Mouse (Mus musculus) CH12F3 (cell line): ENCODE results near the gene Ptpro.
"Not testable (repeated sequence)": the region's sequence is repeated elsewhere in the genome, so short reads cannot be mapped to it uniquely, and the experiment has no call there.

Experiments used
- in situ Hi-C: fragments of 300-500 bp; cut with MboI; formaldehyde crosslinking; loops from 2 replicates; pipeline ENCODE4 v1.14.3; 2020; ENCODE audit warnings: low sequenced_read_pairs

Gene Ptpro

DNA sequence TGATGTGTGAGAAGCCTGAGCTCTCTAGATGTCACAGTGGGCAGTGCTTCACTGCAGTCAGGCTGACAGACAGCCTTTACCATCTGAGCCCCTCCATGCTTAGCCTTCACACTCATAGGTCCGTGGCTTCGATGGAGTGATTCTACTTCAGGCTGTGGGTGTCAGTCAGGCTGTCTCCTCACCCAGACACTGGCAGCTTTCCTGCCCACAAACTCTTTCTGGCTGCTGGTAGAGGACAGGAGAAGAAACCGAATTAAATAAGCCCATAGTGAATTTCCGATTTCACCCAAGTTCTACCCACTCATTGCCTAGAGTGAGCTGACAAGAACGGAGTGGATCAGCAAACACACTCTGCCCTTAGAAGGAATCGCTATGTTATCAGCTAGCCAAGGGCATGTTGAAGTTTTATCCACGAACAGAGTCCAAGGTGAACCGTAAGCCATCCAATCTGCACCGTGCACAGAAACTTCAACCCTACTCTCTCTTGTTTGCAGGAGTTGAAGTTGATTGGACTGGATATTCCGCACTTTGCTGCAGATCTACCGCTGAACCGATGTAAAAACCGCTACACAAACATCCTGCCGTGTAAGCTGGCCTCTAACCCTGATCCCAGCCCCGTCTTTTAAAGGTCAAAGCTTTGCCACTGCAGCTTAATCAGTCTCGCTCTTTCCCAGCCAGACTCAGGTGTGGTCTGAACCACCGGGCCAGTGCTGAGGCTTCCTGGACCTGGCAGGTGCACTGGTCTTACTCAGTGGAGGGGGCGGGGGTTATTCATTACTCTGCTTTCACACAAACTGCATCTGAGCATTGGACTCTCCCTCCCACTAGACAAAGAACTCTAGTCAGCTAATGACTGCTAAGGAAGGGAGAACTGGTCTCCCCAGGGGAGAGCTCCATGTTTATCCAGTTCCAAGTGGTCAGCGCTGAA, 188.7 kb downstream of the Ptpro start:
- in situ Hi-C loops, result no loop called here

GRCm38 (mm10) chr6:137443089-137443488, 191.0 kb downstream of the Ptpro start:
- in situ Hi-C loops, result no loop called here

- in situ Hi-C loops, result not testable (repeated sequence)
Measured at GRCm38 (mm10) chr6:137446116-137446515, 194.0 kb downstream of the Ptpro start.

DNA sequence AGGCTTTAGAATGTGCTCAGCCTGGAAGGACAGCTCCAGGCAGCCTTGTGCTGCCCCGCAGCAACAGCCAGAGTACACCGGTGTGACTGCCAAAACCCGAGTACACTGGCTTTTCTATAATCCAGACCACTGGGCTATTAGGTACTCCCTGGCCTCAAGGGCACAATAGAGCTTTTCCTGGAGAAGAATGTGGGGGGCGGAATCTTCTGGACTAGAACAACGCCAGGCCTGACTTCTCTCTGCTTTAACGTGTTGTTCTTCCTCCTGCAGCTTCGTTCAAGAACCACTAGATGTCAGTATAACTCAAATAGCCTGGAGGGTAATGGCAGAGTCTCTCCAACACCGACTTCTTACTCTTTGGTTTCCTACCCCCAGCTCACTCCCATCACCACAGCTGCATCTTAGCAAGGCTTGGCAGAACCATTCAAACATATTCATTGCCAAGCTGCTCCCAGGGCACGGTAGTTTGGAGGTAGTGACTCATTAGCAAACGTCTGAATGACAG, 203.5 kb downstream of the Ptpro start:
- in situ Hi-C loops, result no loop called here

- in situ Hi-C loops, result no loop called here
Measured at GRCm38 (mm10) chr6:137456064-137456463, 203.9 kb downstream of the Ptpro start.

- in situ Hi-C loops, result no loop called here
Measured at GRCm38 (mm10) chr6:137457210-137457609, 205.1 kb downstream of the Ptpro start.

GRCm38 (mm10) chr6:137458136-137458535, 206.0 kb downstream of the Ptpro start:
- in situ Hi-C loops, result no loop called here

DNA sequence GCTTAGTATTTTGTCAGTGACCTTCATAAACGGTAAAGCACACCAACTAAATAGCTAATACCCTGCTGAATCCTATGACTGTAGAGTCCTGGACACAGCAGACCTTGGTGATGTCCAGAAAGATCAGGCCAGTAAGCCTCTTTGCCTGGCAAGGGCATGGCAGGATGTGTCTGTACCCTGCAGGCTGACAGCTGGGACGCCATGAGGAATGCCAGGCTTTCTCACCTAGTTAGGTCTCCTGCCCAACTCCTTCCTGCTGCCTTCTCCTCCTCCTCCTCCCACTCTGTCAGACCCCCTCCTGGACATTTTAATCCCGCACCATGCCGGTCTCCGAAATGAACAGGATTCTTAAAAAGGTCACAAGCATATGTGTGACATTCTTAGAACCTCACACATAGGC, 211.7 kb downstream of the Ptpro start:
- in situ Hi-C loops, result no loop called here

GRCm38 (mm10) chr6:137465253-137465652, 213.1 kb downstream of the Ptpro start:
- in situ Hi-C loops, result no loop called here

GRCm38 (mm10) chr6:137466256-137466655, 214.1 kb downstream of the Ptpro start:
- in situ Hi-C loops, result no loop called here

- in situ Hi-C loops, result no loop called here
Measured at GRCm38 (mm10) chr6:137467696-137468095, 215.6 kb downstream of the Ptpro start.

DNA sequence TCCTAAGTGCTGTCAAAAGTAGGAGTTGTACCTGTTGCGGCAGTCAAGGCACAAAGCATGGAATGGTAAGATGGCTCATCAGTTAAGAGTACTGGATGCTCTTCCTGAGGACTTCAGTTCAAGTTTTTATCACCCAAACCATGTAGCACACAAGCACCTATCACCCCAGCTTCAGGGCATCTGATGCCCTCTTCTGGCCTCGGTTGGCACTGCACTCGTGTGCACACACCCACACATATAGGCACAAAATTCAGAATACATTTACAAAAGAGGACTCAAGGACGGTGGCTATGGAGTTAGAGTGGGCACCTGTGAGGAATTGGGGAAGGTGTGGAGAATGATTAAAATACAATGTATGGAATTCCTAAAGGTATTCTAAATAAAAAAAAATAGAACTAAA, 217.4 kb downstream of the Ptpro start:
- in situ Hi-C loops, result no loop called here

DNA sequence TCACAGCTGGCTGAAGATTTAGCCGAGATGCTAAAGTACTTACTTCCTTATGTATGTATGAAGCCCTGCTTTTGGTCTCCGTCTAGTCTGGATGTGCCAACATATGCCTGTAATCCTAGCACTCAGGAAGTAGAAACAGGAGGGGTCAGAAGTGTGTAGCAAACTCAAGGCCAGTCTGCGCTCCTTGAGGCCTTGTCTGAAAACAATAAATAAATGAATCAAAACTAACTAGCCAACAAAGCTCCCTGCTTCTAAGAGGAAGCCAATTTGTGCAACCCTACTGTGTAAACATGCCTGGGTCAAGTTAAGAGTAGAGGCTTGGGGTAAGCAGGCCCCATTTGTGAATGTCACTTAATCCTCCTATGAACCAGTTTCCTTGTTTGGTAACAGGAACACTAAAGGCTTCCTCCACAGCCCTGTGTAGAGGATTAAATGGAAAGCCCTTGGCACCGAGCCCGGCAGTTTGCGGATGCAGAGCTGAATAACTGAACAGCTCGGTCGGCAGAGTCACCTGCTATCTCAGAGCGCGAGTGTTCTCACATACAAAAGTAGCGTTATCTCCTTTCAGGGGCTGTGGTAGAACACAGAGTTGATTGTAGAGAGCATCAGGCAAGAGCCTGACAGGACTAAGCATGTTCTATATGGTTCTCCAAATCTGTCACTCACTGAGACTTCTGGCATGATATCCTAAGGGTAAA, 218.9 kb downstream of the Ptpro start:
- in situ Hi-C loops, result no loop called here

GRCm38 (mm10) chr6:137472129-137472528, 220.0 kb downstream of the Ptpro start:
- in situ Hi-C loops, result no loop called here

DNA sequence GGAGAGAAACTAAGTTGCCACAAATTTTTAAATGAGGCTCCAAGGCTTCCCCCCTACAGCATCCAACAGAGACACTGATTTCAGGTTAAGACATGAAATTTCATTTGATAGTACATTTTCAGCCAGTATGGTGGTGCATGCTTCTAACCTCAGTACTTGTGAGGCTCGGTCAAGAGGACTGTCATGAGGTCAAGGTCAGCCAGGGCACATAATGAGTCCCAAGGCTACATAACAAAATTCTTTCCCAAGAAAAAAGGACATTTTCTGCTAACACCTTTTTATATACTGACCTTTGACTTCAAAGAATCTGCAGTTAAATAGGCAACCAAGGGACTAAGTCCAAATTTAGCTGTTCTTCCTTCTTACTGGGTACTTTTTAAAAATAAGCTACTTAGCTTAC, 221.3 kb downstream of the Ptpro start:
- in situ Hi-C loops, result no loop called here

GRCm38 (mm10) chr6:137475695-137476094, 223.6 kb downstream of the Ptpro start:
- in situ Hi-C loops, result not testable (repeated sequence)

DNA sequence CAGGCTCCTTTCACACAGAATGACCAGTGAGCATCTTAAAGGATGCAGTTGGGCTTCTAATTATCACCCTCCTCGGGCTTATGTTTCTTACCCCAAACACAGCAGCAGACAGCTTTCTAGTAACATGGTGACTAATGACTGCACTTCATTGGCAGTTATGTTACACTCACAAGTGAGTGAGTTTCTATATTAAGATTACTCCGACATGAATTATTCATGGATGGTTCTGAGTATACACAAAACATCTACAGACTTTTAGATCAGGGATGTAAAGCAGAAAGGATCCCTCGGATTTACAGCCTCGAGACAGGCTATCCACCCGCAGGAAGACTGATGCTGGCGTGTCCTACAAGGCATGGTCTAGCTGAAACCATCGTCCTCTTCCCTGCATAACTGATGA, 230.8 kb downstream of the Ptpro start:
- in situ Hi-C loops, result no loop called here

DNA sequence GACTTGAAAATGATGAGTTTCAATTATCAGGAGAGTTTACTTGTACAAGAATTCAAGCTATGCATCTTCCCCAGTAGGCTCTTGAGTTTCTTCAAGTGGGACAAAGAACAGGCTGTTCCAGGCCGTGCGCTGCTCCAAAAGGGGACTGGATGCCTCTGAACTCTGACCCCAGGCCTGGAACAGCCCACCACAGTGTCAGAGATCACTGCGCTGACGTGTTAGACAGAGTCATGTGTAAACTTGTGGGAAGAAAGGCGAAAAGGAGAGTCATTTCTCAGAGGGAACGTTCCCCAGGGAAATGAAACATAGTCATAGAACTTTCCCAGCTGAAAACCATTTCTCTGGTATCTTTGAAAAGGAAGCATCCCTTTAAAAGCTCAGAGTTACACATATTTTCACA, 235.3 kb downstream of the Ptpro start:
- in situ Hi-C loops, result no loop called here

DNA sequence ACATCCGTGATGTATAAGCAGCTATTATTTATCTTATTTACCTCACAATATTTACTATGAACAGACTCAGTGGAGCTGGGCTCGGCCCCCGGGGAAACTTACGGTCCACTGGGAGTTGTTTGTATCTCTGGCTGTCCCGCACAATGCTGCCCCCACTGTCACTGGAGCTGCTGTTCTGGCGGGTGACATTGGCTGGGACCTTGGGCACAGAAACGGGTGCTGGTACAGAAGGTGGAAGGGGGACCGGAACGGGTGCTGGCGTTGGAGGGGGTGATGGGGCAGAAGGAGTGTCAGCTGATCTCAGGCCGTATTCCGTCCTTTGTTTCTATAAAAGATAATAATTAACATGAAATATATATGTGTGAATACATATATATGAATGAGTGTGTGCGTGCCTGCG, 238.0 kb downstream of the Ptpro start:
- in situ Hi-C loops, result no loop called here

- in situ Hi-C loops, result no loop called here
Measured at GRCm38 (mm10) chr6:137491659-137492058, 239.5 kb downstream of the Ptpro start.

GRCm38 (mm10) chr6:137492582-137492981, 240.5 kb downstream of the Ptpro start:
- in situ Hi-C loops, result no loop called here
